Mouse (Mus musculus) brain, embryonic 14.5 days (tissue): ENCODE results near the gene Rarg.

Source experiments
- CTCF ChIP-seq: fragments of 200-500 bp; IDR thresholded peaks from 2 replicates; pipeline ENCODE4 v1.5.1; 2012; ENCODE audit warnings: inconsistent platforms, mild to moderate bottlenecking, moderate library complexity, borderline replicate concordance; ENCODE audit not compliant: insufficient read depth, insufficient read length; ENCODE audit errors: extremely low read depth
- POLR2A ChIP-seq: fragments of 200-500 bp; IDR thresholded peaks from 2 replicates; pipeline ENCODE4 v1.6.1; 2012; ENCODE audit warnings: mild to moderate bottlenecking, inconsistent platforms, borderline replicate concordance; ENCODE audit not compliant: poor library complexity, insufficient read depth, insufficient read length, severe bottlenecking; ENCODE audit errors: extremely low read depth

- TF ChIP-seq CTCF = no peak
- no peak for TF ChIP-seq POLR2A
Observed at GRCm38 (mm10) chr15:102204674-102205505, 52.4 kb downstream of the Rarg start, which contains the start of gene Csad.
